Mouse (Mus musculus) neural tube, embryonic 13.5 days (tissue): ENCODE results near the gene Txndc2. TPM values are rescaled to one million over a fixed set of nuclear protein-coding genes. Genes with fewer than 3 reads are reported as not detected.

ENCODE experiments used
- ATAC-seq: fragments of 200-750 bp; cut with Nextera tagmentation; 2 replicates; pipeline ENCODE4 v1.8.0; 2017; ENCODE audit warnings: low read depth, mild to moderate bottlenecking, moderate TSS enrichment, moderate library complexity
- H3K27ac ChIP-seq: fragments of 300-500 bp; sonication (generic); replicated peaks from 2 replicates; pipeline ENCODE4 v1.5.1; 2015; ENCODE audit warnings: moderate library complexity, mild to moderate bottlenecking, inconsistent platforms
- H3K27me3 ChIP-seq: fragments of 300-500 bp; sonication (generic); 2 replicates; pipeline ENCODE4 v1.6.1; 2015; ENCODE audit warnings: mild to moderate bottlenecking, inconsistent platforms
- H3K36me3 ChIP-seq: fragments of 300-500 bp; sonication (generic); 2 replicates; pipeline ENCODE4 v1.6.1; 2015; ENCODE audit warnings: mild to moderate bottlenecking, inconsistent platforms
- H3K4me1 ChIP-seq: fragments of 300-500 bp; sonication (generic); replicated peaks from 2 replicates; pipeline ENCODE4 v1.6.1; 2015; ENCODE audit warnings: inconsistent platforms
- H3K4me2 ChIP-seq: fragments of 300-500 bp; sonication (generic); 2 replicates; pipeline ENCODE4 v1.6.1; 2015; ENCODE audit warnings: inconsistent platforms, mild to moderate bottlenecking, moderate library complexity
- H3K4me3 ChIP-seq: fragments of 300-500 bp; sonication (generic); 2 replicates; pipeline ENCODE4 v1.5.1; 2015; ENCODE audit warnings: mild to moderate bottlenecking, inconsistent platforms
- H3K9ac ChIP-seq: fragments of 300-500 bp; sonication (generic); 2 replicates; pipeline ENCODE4 v1.6.1; 2015; ENCODE audit warnings: moderate library complexity, mild to moderate bottlenecking, inconsistent platforms
- H3K9me3 ChIP-seq: fragments of 300-500 bp; sonication (generic); 2 replicates; pipeline ENCODE4 v1.6.1; 2016; ENCODE audit warnings: inconsistent platforms
- WGBS: fragments of 180-500 bp; shearing (Covaris S2); methylation state at CpG from one replicate; pipeline ENCODE4 v1.1.7; 2015; 5-methylcytosine and 5-hydroxymethylcytosine counted together
- polyA plus RNA-seq: library from polyadenylated mRNA; unstranded; fragments of >200 nt; fragmentation: Nextera tagmentation; extraction: Ambion mirVana; gene quantifications from 2 replicates; pipeline ENCODE4 v1.2.1, GENCODE M21; 2015

The Txndc2 gene
- polyA plus RNA-seq, 1 experiment from 2014 or later = not detected

- H3K27ac ChIP-seq = no peak overlapping the region
- no peak for ATAC-seq
Measured at GRCm38 (mm10) chr17:65669061-65669460, 27.1 kb upstream of the Txndc2 start.

DNA sequence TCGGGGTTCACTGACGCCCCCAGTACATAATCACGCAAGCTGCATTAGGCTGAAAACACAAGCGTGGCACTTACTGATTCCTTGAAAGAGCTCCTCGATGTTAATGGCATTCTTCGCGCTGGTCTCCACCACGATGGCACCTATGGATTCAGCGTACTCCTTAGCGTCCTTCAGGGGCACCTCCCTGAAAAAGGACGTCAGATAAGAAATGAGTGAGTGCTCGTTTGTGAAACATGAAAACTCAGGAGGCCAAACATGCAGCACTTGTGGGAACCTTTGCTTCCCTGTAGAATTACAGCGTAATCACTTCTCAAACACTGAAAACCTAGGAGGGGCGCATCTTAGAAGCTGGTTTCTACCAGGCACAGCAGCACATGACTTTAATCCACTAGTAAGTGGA is 25.8 kb upstream of the Txndc2 start:
- WGBS = 88% methylated on average over 14 of the region's 14 CpGs
- H3K4me2 ChIP-seq = no peak overlapping the region
- no peak overlapping the region for H3K4me3 ChIP-seq

More at GRCm38 (mm10) chr17:65669061-65669460, 27.1 kb upstream of the Txndc2 start:
- Histone ChIP-seq H3K4me1 (0 out of 2 replicates have a peak, but pooled peaks cover 5% of the 10 kb centered on the region), H3K36me3 (peaks cover 13% of the 10 kb centered on the region; the same call in 1 of the 2 replicates), H3K27me3 (no peaks in the 10 kb centered on the region), H3K4me2 (no peak overlapping the region), H3K4me3 (no peak overlapping the region), H3K9ac (no peak overlapping the region), H3K9me3 (no peaks in the 10 kb centered on the region)
- WGBS = 90% methylated on average over 4 of the region's 4 CpGs

GRCm38 (mm10) chr17:65666388-65667161 is 24.6 kb upstream of the Txndc2 start:
- Histone ChIP-seq H3K36me3 (peaks cover 13% of the 10 kb centered on the region; the same call in 1 of the 2 replicates), H3K9ac (no peak overlapping the region), H3K4me1 (0 out of 2 replicates have a peak, but pooled peaks cover 5% of the 10 kb centered on the region), H3K27me3 (no peaks in the 10 kb centered on the region), H3K9me3 (no peaks in the 10 kb centered on the region), H3K27ac (no peak overlapping the region), H3K4me3 (no peak overlapping the region), H3K4me2 (no peak overlapping the region)
- no peak for ATAC-seq
- 82% methylated on average over 17 of the region's 17 CpGs for WGBS

More for the DNA sequence above, 25.8 kb upstream of the Txndc2 start:
- no peak for ATAC-seq
- no peak overlapping the region for H3K27ac ChIP-seq
- peaks cover 13% of the 10 kb centered on the region; the same call in 1 of the 2 replicates for H3K36me3 ChIP-seq
- no peaks in the 10 kb centered on the region for H3K9me3 ChIP-seq
- no peaks in the 10 kb centered on the region for H3K27me3 ChIP-seq
- H3K4me1 ChIP-seq = 0 out of 2 replicates have a peak, but pooled peaks cover 5% of the 10 kb centered on the region
- H3K9ac ChIP-seq = no peak overlapping the region

- ATAC-seq = no peak
- Histone ChIP-seq H3K9ac (no peak overlapping the region), H3K4me2 (no peak overlapping the region), H3K9me3 (no peaks in the 10 kb centered on the region), H3K4me1 (0 out of 2 replicates have a peak, but pooled peaks cover 5% of the 10 kb centered on the region), H3K27me3 (no peaks in the 10 kb centered on the region), H3K27ac (no peak overlapping the region), H3K36me3 (peaks cover 13% of the 10 kb centered on the region; the same call in 1 of the 2 replicates), H3K4me3 (no peak overlapping the region)
- 90% methylated on average over 12 of the region's 12 CpGs for WGBS
Measured at GRCm38 (mm10) chr17:65665786-65666387, 23.9 kb upstream of the Txndc2 start.

GRCm38 (mm10) chr17:65663329-65664078 is 21.5 kb upstream of the Txndc2 start:
- H3K4me2 ChIP-seq = no peak overlapping the region
- no peak overlapping the region for H3K4me3 ChIP-seq
- H3K27me3 ChIP-seq = no peaks in the 10 kb centered on the region
- ATAC-seq = no peak
- H3K27ac ChIP-seq = no peak overlapping the region
- peaks cover 13% of the 10 kb centered on the region; the same call in 1 of the 2 replicates for H3K36me3 ChIP-seq
- H3K4me1 ChIP-seq = 0 out of 2 replicates have a peak, but pooled peaks cover 5% of the 10 kb centered on the region
- WGBS = 75% methylated on average over 14 of the region's 14 CpGs
- no peak overlapping the region for H3K9ac ChIP-seq
- H3K9me3 ChIP-seq = no peaks in the 10 kb centered on the region

GRCm38 (mm10) chr17:65662662-65663061 is 20.7 kb upstream of the Txndc2 start:
- H3K36me3 ChIP-seq = peaks cover 13% of the 10 kb centered on the region; the same call in 1 of the 2 replicates
- H3K27ac ChIP-seq = no peak overlapping the region
- ATAC-seq = no peak
- no peak overlapping the region for H3K4me3 ChIP-seq
- H3K4me2 ChIP-seq = no peak overlapping the region
- no peaks in the 10 kb centered on the region for H3K27me3 ChIP-seq
- H3K9me3 ChIP-seq = no peaks in the 10 kb centered on the region
- WGBS = 91% methylated on average over 3 of the region's 3 CpGs
- no peak overlapping the region for H3K9ac ChIP-seq
- H3K4me1 ChIP-seq = 0 out of 2 replicates have a peak, but pooled peaks cover 5% of the 10 kb centered on the region

- H3K27ac ChIP-seq = no peak overlapping the region
- no peak overlapping the region for H3K9ac ChIP-seq
- no peaks in the 10 kb centered on the region for H3K9me3 ChIP-seq
- WGBS = 87% methylated on average over 2 of the region's 2 CpGs
- no peak overlapping the region for H3K4me2 ChIP-seq
- no peaks in the 10 kb centered on the region for H3K27me3 ChIP-seq
- no peaks in the 10 kb centered on the region for H3K4me1 ChIP-seq
- no peak for ATAC-seq
- no peaks in the 10 kb centered on the region for H3K36me3 ChIP-seq
- H3K4me3 ChIP-seq = no peak overlapping the region
Measured at GRCm38 (mm10) chr17:65658416-65658815, 16.4 kb upstream of the Txndc2 start.

DNA sequence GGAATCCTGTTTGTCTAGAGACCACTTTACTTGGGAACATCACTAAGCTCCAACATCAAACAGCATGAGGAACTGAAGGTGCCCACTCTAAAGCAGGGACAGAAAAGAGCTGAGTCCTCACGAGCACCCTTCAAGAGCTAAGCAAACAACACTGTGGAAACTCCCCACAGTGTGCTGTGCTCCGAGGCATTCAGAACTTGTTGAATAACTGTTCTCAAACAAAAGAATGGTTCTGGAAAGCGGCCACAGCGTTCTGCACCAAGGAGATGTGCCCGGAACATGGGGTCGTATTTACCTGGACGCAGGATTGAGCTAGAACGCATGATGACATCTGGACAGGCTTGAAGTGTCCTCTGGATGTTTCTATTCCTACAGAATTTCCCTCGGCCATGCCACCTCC is 16.0 kb upstream of the Txndc2 start:
- ATAC-seq = no peak
- H3K9ac ChIP-seq = no peak overlapping the region
- H3K36me3 ChIP-seq = peaks cover 3% of the 10 kb centered on the region; the same call in 1 of the 2 replicates
- H3K4me3 ChIP-seq = no peak overlapping the region
- no peaks in the 10 kb centered on the region for H3K27me3 ChIP-seq
- H3K9me3 ChIP-seq = no peaks in the 10 kb centered on the region
- no peak overlapping the region for H3K27ac ChIP-seq
- H3K4me1 ChIP-seq = no peaks in the 10 kb centered on the region
- H3K4me2 ChIP-seq = no peak overlapping the region
- WGBS = 92% methylated on average over 9 of the region's 9 CpGs

- Histone ChIP-seq H3K27me3 (no peaks in the 10 kb centered on the region), H3K27ac (no peak overlapping the region)
- ATAC-seq = no peak
Measured at GRCm38 (mm10) chr17:65656731-65657130, 14.8 kb upstream of the Txndc2 start.

DNA sequence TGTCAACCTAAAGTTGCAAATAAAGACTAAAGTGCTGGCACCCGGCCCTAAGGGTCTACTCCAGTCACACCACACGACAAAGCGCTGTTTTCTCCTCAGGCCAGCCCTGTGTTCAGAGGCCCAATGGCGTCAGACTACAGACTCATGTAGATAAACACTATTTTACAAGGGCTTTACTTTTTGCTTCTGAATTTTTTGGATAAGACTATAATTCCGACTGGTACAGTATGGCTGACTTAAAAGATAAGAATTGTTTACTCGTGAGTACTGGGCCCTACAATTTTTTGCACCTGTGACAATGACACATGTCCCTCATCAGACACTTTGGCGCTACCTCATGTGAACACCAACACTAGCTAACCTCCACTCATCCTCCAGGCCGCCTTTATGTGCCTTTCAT is 14.1 kb upstream of the Txndc2 start:
- H3K9ac ChIP-seq = no peak overlapping the region

More at GRCm38 (mm10) chr17:65656731-65657130, 14.8 kb upstream of the Txndc2 start:
- Histone ChIP-seq H3K4me2 (no peak overlapping the region), H3K9me3 (no peaks in the 10 kb centered on the region), H3K4me1 (no peaks in the 10 kb centered on the region), H3K36me3 (peaks cover 16% of the 10 kb centered on the region), H3K4me3 (no peak overlapping the region), H3K9ac (no peak overlapping the region)
- 96% methylated on average over 6 of the region's 6 CpGs for WGBS

DNA sequence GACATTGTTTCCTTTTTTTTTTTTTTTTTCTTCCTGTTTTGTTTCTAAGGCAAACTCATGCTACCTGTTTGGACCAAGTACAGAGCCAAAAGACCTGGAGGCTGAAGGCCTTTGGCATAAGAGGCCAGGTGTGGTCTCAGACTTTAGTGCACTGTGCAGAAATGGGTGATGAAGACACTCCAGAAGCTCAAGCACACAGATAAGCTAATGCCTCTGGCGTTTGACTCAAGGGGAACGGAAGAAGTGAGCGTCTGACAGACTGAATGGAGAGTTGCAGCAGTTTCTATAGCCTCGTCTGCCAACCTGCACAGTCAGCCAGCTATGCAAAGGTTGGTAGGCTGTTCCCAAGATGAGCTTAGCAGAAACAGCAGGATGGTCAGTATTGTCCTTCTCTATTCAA is 13.6 kb upstream of the Txndc2 start:
- H3K27me3 ChIP-seq = no peaks in the 10 kb centered on the region
- no peak overlapping the region for H3K9ac ChIP-seq
- no peak for ATAC-seq
- no peak overlapping the region for H3K4me2 ChIP-seq
- H3K9me3 ChIP-seq = no peaks in the 10 kb centered on the region
- WGBS = 90% methylated on average over 4 of the region's 4 CpGs
- H3K27ac ChIP-seq = no peak overlapping the region
- no peak overlapping the region for H3K4me3 ChIP-seq
- H3K4me1 ChIP-seq = no peaks in the 10 kb centered on the region
- peaks cover 17% of the 10 kb centered on the region for H3K36me3 ChIP-seq

More for the DNA sequence above, 14.1 kb upstream of the Txndc2 start:
- no peak overlapping the region for H3K27ac ChIP-seq
- WGBS = 93% methylated on average over 8 of the region's 8 CpGs
- no peaks in the 10 kb centered on the region for H3K9me3 ChIP-seq
- no peak overlapping the region for H3K4me3 ChIP-seq
- ATAC-seq = no peak
- no peaks in the 10 kb centered on the region for H3K4me1 ChIP-seq
- peaks cover 17% of the 10 kb centered on the region for H3K36me3 ChIP-seq
- no peaks in the 10 kb centered on the region for H3K27me3 ChIP-seq
- no peak overlapping the region for H3K4me2 ChIP-seq

DNA sequence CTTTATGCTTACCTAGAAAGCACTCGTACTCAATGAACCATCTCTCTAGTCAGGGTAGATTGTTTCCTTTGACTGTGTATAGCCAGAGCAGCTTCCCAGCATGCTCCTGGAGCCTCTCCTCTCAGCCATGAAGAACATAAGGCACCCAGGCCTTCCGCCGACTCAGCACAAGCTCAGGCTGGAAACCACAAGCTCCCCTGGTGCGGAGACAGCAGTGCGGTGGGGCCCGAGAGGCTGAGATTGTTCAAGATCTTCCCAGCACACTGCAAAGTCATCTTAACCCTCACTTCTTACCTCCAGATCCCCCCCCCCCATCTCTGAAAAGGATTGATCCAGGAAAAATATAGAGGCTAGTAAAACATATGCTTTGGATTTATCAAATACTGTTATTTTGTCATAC is 8.6 kb upstream of the Txndc2 start:
- Histone ChIP-seq H3K4me3 (no peak overlapping the region), H3K36me3 (peaks cover 17% of the 10 kb centered on the region), H3K4me1 (0 out of 2 replicates have a peak, but pooled peaks cover 2% of the 10 kb centered on the region), H3K27ac (no peak overlapping the region), H3K27me3 (no peaks in the 10 kb centered on the region), H3K9ac (no peak overlapping the region), H3K4me2 (no peak overlapping the region), H3K9me3 (no peaks in the 10 kb centered on the region)
- WGBS = 92% methylated on average over 6 of the region's 6 CpGs
- no peak for ATAC-seq
